Mouse (Mus musculus): ENCODE data around the gene Gm21149. TPM values are rescaled to one million over a fixed set of nuclear protein-coding genes. Genes with fewer than 3 reads are reported as not detected.

The Gm21149 gene
- not detected for polyA plus RNA-seq (2014; fragmentation: Illumina TruSeq; extraction: RNeasy Lipid Tissue Mini Kit (QIAGEN cat#74804); ENCODE audit: low read depth, low replicate concordance)

GRCm38 (mm10) chr5:15476423-15476822 lies at the start of gene Gm21149:
Gm21149 (minus strand) TSS chr5:15476523.

Other genes starting within 250 kb of the Gm21149 start
- 0.32 TPM for gene Gm21190, start 52.7 kb upstream of the Gm21149 start, polyA plus RNA-seq (2014; fragmentation: Illumina TruSeq; extraction: RNeasy Lipid Tissue Mini Kit (QIAGEN cat#74804); ENCODE audit: low read depth, low replicate concordance)
- gene Gm21083, start 100.8 kb upstream of the Gm21149 start, polyA plus RNA-seq (2014; fragmentation: Illumina TruSeq; extraction: RNeasy Lipid Tissue Mini Kit (QIAGEN cat#74804); ENCODE audit: low read depth, low replicate concordance), result 0.61 TPM
- gene Speer4d, start 142.5 kb upstream of the Gm21149 start, polyA plus RNA-seq (2014; fragmentation: Illumina TruSeq; extraction: RNeasy Lipid Tissue Mini Kit (QIAGEN cat#74804); ENCODE audit: low read depth, low replicate concordance), result not detected
- gene 4930572O03Rik, start 180.5 kb upstream of the Gm21149 start, polyA plus RNA-seq (2014; fragmentation: Illumina TruSeq; extraction: RNeasy Lipid Tissue Mini Kit (QIAGEN cat#74804); ENCODE audit: low read depth, low replicate concordance), result not detected
- 0.32 TPM for gene Speer4c, start 237.7 kb upstream of the Gm21149 start, polyA plus RNA-seq (2014; fragmentation: Illumina TruSeq; extraction: RNeasy Lipid Tissue Mini Kit (QIAGEN cat#74804); ENCODE audit: low read depth, low replicate concordance)

All from adipose tissue, adult 10 weeks (tissue).